Mouse (Mus musculus) spleen, postnatal 36 days (tissue): ENCODE measurements at regions not wholly inside any gene's neighbourhood (a gene's known extent, or its start where the extent isn't known, plus 50 kb on each side); places are given as distances from the start of the nearest gene placed in this dataset.
"Not testable (repeated sequence)": the region's sequence is repeated elsewhere in the genome, so short reads cannot be mapped to it uniquely, and the experiment has no call there.

Source experiments
- DNase-seq, 2 experiments: peaks; one replicate each; pipeline ENCODE4 v3.0.0; 2022; ENCODE audit warnings: low spot score in 2 of 2, mixed read lengths in 1 of 2

GRCm38 (mm10) chr14:53590601-53591000 is 663.3 kb downstream of the Dad1 start:
- DNase-seq = not testable (repeated sequence)

- DNase-seq = not testable (repeated sequence)
Measured at GRCm38 (mm10) chr14:53582528-53582927, 671.4 kb downstream of the Dad1 start.

- DNase-seq = not testable (repeated sequence)
Measured at GRCm38 (mm10) chr14:53581734-53582133, 672.2 kb downstream of the Dad1 start.

- not testable (repeated sequence) for DNase-seq
Measured at GRCm38 (mm10) chr14:53576927-53577326, 677.0 kb downstream of the Dad1 start.

GRCm38 (mm10) chr14:53572701-53573100 is 681.2 kb downstream of the Dad1 start:
- not testable (repeated sequence) for DNase-seq

- no peak for DNase-seq
Measured at GRCm38 (mm10) chr14:53562606-53563005, 691.3 kb downstream of the Dad1 start.

GRCm38 (mm10) chr14:53560146-53560545 is 693.8 kb downstream of the Dad1 start:
- not testable (repeated sequence) for DNase-seq

- DNase-seq = not testable (repeated sequence)
Measured at GRCm38 (mm10) chr14:53559386-53559920, 694.5 kb downstream of the Dad1 start.

GRCm38 (mm10) chr14:53553771-53554170 is 700.1 kb downstream of the Dad1 start:
- no peak for DNase-seq

- DNase-seq = not testable (repeated sequence)
Measured at GRCm38 (mm10) chr14:53547365-53547764, 706.5 kb downstream of the Dad1 start.

GRCm38 (mm10) chr14:53545351-53545750 is 708.6 kb downstream of the Dad1 start:
- DNase-seq = no peak

- DNase-seq = peak in 1 of 2 experiments; percentile 29
Measured at GRCm38 (mm10) chr14:53541640-53542039, 712.3 kb downstream of the Dad1 start.

GRCm38 (mm10) chr14:53537895-53538294 is 716.0 kb downstream of the Dad1 start:
- DNase-seq = not testable (repeated sequence)

GRCm38 (mm10) chr14:53523430-53523829 is 730.5 kb downstream of the Dad1 start:
- not testable (repeated sequence) for DNase-seq

- DNase-seq = not testable (repeated sequence)
Measured at GRCm38 (mm10) chr14:53518954-53519353, 735.0 kb downstream of the Dad1 start.

- not testable (repeated sequence) for DNase-seq
Measured at GRCm38 (mm10) chr14:53516623-53517238, 737.2 kb downstream of the Dad1 start.

- not testable (repeated sequence) for DNase-seq
Measured at GRCm38 (mm10) chr14:53505389-53505788, 748.5 kb downstream of the Dad1 start.

- not testable (repeated sequence) for DNase-seq
Measured at GRCm38 (mm10) chr14:53488383-53488782, 765.5 kb downstream of the Dad1 start.

GRCm38 (mm10) chr14:53487611-53488010 is 766.3 kb downstream of the Dad1 start:
- DNase-seq = not testable (repeated sequence)

- peak in 1 of 2 experiments; percentile 8 for DNase-seq
Measured at GRCm38 (mm10) chr14:53474170-53474569, 779.7 kb downstream of the Dad1 start.

- DNase-seq = not testable (repeated sequence)
Measured at GRCm38 (mm10) chr14:53460790-53461189, 793.1 kb downstream of the Dad1 start.

GRCm38 (mm10) chr14:53454001-53454400 is 799.9 kb downstream of the Dad1 start:
- DNase-seq = no peak

GRCm38 (mm10) chr14:53439643-53440042 is 814.3 kb downstream of the Dad1 start:
- not testable (repeated sequence) for DNase-seq
